Mouse (Mus musculus): ENCODE measurements around the gene Gcdh.

Gcdh gene

DNA sequence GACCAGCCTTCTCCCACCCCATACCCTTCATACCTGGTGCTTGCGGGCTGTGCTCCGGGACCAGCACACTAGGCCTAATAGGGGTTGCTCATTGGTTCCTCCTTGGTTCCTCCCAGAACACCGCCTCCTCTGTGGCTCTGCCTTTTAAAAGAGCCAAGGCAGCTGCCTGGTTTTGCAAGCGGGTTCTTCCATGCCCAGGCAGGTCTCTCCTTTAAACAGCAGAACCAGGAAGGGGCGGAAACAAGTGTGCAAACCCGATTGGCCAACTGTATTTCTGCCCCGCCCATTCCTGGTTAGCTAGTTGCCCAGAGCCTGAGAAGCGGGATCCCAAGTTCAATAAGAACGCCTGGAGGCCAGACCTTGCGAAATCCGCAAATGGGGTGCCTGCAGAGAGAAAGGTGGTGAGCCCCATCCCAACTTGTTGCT is at the start of gene Gcdh:
TSS of gene Gcdh (minus strand) at position 213 of the 426 bp plus-strand sequence.
- peak; percentile 94 for DNase-seq (ENCODE audit: low spot score)

DNA sequence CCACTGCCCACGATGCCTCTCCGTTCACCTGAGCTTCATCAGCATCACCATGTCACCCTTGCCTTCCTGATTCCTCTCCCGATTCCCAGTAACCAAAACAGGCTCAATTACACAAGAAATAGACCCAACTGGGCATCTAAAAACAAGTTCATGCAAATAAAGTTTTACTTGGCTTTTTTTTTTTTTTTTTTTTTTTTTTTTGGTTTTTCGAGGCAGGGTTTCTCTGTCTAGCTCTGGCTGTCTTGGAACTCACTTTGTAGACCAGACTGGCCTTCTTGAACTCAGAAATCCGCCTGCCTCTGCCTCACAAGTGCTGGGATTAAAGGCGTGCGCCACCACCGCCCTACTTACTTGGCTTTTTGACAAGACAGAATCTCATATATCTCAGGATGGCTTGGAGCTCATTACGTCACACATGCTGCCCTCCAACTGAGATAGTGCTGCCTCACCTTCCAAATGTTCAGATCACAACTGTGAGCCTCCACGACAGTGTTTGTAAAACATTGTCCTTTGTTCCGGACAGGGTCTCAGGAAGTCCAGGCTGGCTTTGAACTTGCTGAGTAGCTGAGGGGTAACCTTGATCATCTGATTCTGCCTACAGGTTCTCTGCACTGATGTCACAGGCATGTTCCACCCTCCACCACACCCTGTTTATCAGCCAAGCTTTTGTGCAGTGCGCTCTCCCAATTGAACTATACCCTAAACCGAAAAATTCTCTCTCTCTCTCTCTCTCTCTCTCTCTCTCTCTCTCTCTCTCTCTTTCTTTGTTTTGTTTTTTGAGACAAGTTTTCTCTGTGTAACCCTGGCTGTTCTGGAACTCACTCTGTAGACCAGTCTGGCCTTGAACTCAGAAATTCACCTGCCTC is 44.1 kb upstream of the Gcdh start:
- DNase-seq (ENCODE audit: low spot score), result no peak

DNA sequence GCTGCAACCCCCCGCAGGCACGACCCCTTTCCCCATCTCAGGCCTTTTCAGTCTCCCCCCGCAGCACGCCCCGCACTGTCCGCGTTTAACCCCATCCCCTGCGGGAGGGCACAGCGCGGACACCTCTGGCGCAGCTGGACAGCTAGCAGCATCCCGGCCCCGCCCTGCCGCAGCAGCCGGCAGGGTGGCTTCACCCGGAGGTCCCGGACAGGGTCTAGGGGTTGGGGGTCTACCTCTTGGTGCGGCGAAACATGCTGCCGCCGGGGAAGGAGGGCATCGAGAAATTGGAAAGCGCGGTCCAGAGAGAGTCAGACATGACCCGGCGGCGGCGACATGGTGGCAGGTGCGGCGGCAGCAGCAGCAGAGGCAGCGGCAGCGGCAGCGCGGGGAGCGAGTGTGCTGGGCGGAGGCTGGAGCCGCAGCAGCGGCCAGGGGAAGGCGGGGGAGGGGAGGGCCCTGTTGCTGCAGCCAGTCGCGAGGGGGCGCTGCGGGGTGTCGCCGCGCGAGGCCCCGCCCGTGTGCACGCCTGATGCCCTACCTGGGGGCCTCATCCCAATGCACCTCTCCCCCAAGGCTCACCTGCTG is 43.3 kb upstream of the Gcdh start, which contains the start of gene Mast1:
TSS of gene Mast1 (minus strand) at position 398 of the 585 bp plus-strand sequence.
- DNase-seq (ENCODE audit: low spot score), result peak; percentile 58

DNA sequence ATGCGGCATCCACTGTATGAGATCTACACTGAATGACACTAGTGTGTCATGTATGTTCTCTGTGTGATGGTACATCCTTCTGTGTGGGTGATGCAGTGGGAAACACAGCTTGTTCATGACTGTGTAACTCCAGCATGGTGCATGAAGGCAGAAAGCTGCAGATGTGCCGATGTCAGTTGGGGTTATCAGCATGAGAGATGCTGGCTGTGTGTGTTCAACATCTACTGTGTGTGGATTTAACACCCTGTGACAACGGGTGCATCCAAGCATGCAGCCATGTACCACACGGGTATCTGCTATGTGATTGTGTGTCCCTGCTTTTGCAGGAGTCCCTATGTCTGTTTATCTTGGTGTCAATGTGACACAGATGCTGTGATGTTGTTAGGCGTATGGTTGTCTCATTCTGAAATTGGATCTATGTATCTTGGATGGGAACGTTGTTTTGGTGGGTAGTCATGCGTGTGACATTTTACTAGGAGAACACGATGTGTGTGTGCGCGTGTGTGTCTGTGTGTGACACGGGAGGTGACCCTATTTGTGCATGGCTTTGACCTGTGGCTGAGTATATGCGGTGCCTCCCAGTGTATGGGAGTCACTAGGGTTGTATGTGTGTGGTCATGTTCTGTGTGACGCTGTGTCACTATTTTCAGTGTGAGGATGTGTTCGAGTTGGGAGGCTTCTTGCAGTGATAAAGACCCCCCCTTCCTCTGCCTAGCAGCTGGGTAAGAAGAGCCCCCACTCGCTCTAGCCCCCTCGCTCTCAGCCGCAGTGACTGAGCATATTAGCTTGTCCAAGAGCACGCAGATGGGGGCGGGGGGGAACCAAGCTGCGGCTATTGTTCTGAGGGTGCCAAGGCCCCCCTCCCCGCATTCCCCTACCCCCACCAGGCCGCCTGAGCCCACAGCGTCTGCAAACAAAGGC is 42.6 kb upstream of the Gcdh start:
- DNase-seq (ENCODE audit: low spot score), result no peak

DNA sequence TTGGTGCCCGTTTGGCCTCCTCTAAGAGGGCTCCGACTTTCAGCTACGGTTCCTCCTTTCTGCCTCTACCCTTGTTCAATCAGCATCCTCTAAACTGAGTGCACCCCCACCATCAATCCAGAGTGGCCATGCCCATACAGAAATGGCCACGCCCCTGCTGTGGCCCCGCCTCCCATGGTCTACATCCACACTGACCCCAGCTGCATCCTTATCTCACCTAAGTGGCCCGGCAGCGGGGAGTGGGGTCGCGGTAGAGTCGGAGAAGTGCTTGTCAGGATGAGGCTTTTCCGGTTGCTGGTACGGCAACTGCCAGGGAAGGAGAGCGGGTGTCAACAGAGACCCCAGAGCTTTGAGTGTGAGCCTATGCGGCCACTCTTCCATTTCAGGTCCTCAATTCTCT is 41.8 kb upstream of the Gcdh start:
- peak; percentile 17 for DNase-seq (ENCODE audit: low spot score)

DNA sequence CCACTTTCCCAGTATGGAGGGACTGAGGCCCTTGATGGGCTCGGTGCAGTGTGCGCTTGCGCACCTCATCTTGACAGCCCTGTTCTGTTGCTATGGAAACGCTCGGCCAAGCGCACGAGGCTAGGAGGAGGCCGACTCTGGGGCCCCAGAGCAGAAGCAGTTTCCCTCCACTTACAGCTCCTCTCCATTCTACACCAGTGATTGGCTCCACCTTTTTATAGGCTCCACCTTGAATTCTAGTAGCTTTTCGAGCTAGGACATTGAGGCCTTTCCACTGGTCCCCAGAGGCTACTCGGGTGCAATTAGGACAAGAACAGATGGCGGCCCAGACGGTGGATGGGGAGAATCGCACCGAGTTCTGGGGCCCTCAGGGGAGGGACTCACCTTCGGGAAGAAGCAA is 41.1 kb upstream of the Gcdh start:
- DNase-seq (ENCODE audit: low spot score), result peak; percentile 36

DNA sequence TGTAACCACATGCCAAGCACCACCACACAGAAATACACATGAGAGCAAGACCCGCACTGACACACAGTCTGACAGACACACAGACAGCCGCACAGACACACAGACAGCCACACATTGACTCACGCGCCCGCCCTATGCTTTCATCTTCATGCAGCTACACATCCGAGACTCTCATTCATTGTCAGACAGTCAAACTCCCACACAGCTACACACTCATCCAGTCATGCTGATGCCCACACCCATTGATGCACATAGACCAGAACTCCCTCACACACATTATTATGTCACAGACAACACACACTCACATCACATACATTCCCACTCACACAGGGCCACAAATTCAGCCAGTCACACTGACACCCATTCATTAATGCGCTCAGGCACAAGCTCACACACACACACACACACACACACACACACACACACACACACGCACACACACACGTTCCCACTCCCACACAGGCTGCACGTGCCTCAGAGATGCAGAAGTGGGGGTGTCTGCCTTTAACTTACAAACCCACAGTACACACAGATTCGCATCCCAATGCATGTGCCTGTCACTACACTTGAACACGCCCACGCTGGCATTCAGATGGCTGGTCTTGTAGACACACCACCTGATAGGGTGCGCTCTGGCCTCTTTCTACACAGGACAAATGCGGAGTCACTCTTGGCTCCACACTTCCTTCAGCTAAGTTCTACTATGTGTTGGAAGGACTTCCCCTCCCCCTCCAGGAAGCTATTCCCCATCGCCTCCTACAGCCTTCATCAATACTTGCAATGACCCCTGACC is 40.2 kb upstream of the Gcdh start:
- DNase-seq (ENCODE audit: low spot score), result peak; percentile 43

DNA sequence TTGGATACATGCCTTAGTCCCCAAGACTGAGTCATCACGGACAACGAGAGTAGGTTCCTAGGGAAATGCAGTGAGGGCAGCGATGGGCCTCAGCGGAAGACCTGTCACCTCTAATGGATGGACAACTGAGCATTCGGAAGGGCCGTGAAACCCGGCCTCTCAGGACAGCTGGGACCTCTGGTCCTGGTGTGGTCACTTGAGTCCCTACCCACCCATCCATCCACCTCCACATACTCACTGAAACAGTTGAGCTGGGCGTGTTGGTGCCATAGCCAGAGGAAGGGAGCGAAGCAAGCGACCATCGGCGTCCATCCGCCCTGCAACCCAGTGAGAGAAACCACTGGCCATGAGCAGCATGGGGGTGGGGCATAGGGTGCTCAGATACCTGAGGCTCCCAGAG is 36.9 kb upstream of the Gcdh start:
- DNase-seq (ENCODE audit: low spot score), result no peak

DNA sequence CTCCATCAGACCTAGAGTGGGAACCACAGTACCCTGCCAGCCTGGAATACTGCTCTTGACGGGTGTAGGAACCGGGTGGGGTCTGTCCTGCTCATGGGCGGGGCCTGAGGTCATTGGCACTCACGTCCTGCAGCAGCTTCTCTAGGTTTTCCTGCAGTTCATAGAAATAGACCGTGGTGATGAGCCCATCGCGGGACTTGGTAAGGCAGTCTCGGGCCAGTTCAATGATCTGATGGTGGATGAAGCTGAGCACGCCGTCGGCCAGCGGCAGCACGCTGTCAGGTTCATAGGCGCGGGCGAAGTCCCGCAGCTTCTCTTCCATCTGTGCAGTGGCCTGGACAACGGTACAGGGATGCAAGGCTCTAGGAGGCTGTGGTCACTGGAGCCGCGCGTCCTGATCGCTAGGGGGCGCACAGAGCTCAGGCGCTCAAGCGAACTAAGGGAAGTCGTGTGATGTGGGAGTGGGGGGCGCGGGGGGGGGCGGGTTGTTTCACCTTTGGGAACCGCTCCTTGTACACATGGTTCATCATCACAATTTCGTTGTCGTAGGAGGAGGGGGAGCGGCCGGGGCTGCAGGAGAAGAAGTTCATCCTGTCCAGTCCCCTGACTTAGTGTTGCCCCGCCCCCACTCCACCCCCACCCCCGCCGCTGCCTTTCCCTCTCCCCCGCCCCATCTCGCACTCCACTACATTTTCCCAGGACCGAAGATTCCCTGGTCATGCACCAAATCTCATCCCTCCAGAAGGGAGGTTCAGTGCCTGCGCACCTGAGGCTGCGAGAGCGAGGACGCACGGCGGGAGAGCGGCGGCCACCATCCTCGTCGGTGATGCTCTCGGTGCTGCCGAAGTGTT is 35.0 kb upstream of the Gcdh start:
- peak; percentile 75 for DNase-seq (ENCODE audit: low spot score)

DNA sequence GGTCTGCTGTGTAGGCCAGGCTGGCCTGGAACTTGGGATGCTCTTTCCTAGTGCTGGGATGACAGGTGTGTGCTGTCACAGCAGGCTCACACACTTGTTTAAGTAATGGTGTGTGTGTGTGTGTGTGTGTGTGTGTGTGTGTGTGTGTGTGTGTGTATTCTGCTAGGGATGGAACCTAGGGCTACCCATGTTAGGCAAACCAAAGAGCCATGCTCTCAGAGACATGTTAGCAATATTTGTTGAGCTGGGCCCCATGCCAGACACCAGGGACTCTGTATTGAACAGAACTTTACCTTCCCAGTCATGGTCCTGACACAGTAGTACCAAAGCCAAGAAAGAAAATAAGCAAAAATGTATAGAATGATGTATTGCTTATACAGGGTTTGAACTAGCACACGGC is 33.8 kb upstream of the Gcdh start:
- no peak for DNase-seq (ENCODE audit: low spot score)

DNA sequence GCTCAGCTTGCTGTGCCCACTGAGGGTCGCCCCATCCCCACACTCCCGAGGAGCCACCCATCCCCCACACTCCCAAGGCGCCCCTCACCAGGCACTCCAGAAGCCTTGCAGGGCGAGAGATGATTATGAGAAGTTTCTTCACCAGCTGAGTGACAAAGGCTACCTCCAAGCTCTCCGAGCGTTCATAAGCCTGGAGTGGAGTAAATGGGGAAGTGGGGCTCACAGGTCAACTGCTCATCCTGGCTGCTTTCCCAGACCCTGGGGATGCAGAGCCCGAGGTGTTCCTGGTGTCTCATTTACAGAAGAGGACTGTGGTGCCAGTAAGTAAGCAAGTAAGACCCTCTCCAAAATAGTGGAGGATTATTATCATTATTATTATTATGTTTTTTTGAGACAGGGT is 31.8 kb upstream of the Gcdh start:
- no peak for DNase-seq (ENCODE audit: low spot score)

DNA sequence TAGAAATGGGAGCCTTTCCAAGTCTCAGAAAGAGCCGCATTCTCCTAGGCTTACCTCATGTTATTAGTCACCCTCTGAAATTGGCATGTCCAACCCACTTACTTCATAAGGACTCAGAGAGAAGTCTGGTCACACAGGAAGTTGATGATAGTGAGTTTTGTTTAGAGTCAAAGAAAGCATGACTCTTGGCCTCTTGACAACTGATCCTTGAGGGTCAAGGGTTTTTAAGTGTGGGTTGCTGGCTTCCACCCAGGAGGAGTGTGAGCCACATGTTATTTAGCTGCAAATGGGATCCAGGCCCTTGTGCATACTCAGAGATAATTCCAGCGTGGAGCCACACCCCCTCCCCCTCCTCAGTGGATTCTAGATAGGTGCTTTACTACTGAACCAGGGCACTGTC is 27.9 kb upstream of the Gcdh start:
- no peak for DNase-seq (ENCODE audit: low spot score)

DNA sequence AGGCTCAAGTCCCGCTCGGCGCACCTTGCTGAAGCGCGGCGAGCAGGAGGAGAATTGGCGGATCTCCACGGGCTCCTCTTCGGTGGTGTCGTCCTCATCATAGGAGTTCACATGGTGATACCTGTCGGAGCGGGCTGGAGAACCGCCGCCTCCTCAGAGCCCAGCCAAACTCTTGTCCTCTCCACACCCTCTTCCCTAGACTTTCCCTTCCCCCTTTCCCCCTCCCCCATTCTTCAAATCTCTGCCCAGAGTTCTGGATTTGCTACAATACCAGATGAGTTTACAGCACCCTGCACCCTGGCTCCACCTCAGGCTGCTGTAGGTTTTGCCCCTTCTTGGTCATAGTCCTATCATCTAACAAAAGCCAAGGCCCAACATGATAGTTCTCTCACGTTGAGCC is 24.9 kb upstream of the Gcdh start:
- no peak for DNase-seq (ENCODE audit: low spot score)

DNA sequence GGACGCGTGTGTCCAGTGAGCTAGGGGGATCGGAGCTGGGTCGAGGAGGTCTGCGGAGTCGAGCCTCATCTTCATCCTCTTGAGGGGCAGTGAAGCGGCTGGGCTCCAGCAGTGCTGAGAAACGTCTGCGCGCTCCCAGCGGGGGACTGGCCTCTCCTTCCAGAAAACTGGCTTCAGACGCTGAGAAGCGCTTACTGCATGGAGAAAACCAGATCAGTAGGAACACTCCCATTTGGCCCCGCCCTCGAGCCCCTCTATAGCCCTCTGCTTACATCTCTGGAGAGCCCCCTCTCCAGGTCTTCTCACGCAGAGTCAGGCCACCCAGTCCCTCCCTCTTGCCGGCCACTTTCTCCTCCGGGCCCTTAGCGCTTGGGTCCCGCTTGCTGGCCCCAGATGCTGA is 24.1 kb upstream of the Gcdh start:
- no peak for DNase-seq (ENCODE audit: low spot score)

DNA sequence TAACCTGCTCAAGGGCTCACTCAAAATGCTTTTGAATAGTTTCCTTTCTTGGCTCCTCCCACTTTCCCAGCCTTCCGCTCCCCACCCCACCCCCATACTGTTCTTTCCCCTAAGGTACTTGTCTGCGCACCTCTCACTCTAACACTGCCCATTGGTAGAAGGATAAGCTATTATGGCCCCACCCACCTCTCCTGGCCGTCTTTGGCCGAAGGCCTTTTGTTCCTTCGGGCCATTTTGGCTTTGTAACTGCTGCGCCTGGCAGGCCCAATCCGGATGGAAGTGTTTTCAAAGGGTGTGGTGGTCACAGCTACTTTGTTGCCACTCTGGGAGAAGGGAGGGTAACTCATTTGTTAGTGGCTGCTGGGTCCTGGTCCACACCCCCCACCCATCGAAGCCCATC is 21.5 kb upstream of the Gcdh start:
- no peak for DNase-seq (ENCODE audit: low spot score)

DNA sequence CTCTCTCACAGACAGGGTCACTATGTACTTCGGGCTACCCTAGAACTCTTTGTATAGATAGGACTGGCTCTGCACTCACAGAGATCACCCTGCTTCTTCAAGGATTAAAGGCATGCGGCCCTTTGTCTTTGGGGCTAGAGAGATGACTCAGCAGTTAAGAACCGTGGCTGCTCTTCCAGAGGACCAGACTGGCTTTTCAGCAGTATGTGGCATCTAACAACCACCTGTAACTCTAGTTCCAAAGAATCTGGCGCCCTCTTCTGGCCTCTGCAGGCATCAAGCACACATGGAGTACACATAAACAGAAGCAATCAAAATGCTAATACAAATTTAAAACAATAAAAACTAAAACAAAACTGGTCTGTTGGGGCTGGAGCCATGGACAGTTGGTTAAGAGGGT is 20.2 kb upstream of the Gcdh start:
- peak; percentile 28 for DNase-seq (ENCODE audit: low spot score)

DNA sequence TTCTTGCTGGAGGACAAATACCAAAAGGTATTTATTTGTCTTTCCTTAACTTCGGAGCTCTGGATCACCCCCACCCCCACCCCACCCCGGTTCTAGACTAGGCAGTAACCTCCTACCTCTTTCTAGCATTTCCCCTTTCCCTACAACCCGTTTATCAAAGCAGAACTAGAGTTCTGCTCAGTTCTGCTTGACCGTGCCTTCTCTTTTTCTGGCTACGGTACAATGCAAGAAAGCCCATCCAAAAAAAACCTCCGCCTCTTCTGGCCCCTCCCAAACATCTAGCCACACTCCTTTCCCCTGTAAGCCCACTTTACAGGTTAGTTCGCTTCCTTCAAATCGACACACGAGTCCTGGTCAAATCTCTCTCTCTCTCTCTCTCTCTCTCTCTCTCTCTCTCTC is 19.8 kb upstream of the Gcdh start:
- DNase-seq (ENCODE audit: low spot score), result no peak

DNA sequence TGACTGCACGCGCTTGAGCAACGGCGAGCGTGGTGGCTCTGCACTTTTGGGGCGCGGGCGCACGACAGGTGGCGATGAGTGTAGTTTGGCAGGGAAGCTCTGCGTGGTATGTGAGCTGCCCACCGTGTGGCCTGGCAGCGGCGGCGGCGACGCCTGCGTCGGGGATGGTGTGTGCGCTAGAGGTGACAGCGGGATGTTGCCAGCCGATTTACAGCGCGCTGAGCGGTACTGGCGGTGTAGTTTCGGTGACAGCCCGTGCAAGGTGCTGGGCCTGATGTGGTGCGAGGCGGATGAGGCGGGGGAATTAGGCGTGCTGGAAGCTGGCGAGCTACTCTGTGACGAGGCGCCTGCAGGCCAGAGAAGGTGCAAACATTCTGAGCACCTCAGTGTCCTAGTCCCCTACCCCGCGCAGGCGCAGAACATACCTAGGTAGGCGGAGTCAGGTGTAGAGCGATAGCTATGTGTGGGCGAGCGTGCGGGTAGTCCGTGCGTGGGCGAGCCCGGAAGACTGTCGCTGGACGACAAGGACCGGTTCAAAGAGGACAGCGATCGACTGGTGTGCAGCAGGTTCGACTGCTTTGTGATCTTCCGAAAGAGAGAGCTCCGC is 19.3 kb upstream of the Gcdh start:
- DNase-seq (ENCODE audit: low spot score), result peak; percentile 52

DNA sequence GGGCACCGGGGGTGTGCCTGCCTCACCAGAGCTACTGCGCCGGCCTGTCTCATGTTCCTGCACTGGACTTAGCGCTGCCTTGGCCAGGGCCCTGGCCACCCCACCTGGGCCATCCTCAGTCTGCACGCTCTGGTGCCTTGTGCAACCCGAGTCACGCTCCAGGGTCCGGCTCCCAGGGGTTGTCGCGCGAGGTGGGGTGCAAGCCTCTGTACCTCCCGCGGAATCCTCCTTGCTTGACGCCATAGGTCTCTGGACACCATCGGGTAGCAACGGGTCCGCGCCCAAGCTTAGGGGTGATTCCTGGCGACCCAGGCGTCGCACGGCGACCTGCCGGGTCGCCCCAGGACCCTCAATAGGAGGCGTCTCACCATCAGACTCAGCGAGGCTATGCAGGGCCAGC is 18.7 kb upstream of the Gcdh start:
- no peak for DNase-seq (ENCODE audit: low spot score)

DNA sequence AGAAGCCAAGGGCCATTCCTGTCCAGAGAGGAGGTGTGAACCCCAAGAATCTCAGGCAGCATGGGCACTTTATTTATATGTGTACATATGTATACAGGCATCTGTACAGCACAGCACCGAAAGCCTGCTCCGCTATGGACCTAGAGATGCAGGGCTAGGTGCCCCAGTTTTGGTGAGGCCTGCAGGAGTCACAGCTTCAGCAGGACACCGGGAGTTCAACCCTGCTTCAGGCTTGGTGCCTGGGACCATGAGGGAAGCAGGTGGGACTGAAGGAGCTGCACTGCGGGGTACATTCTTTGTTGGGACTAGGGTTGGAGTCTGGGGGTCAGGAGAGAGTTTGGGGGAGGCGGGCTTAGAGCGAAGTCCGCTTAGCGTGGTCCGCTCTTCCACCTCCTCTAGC is 18.1 kb upstream of the Gcdh start:
- no peak for DNase-seq (ENCODE audit: low spot score)
